Mouse (Mus musculus) lung, postnatal 0 days (tissue): ENCODE measurements around the gene Clns1a. TPM values are rescaled to one million over a fixed set of nuclear protein-coding genes. Genes with fewer than 3 reads are reported as not detected.

Experiments
- ATAC-seq: fragments of 200-750 bp; cut with Nextera tagmentation; 2 replicates; pipeline ENCODE4 v1.8.0; 2017; ENCODE audit warnings: moderate library complexity
- DNase-seq: peaks from one replicate; pipeline ENCODE4 v3.0.0-alpha.2; 2016; ENCODE audit warnings: low spot score
- H3K27ac ChIP-seq: fragments of 300-500 bp; sonication (generic); 2 replicates; pipeline ENCODE4 v1.5.1; 2014; ENCODE audit warnings: antibody characterized with exemption, mild to moderate bottlenecking, low read length, mixed read lengths
- H3K27me3 ChIP-seq: fragments of 300-500 bp; sonication (generic); replicated peaks from 2 replicates; pipeline ENCODE4 v1.6.1; 2014; ENCODE audit warnings: low read length, mixed read lengths; ENCODE audit not compliant: insufficient read depth
- H3K36me3 ChIP-seq: fragments of 300-500 bp; sonication (generic); 2 replicates; pipeline ENCODE4 v1.6.1; 2014; ENCODE audit warnings: low read length, mixed read lengths; ENCODE audit not compliant: insufficient read depth
- H3K4me1 ChIP-seq: fragments of 300-500 bp; sonication (generic); 2 replicates; pipeline ENCODE4 v1.6.1; 2014; ENCODE audit warnings: antibody characterized with exemption, low read depth, low read length, mixed read lengths; ENCODE audit not compliant: insufficient read depth
- H3K4me2 ChIP-seq: fragments of 300-500 bp; sonication (generic); replicated peaks from 2 replicates; pipeline ENCODE4 v1.6.1; 2014; ENCODE audit warnings: low read depth, mild to moderate bottlenecking, low read length, moderate library complexity, mixed read lengths
- H3K4me3 ChIP-seq: fragments of 300-500 bp; sonication (generic); 2 replicates; pipeline ENCODE4 v1.5.1; 2014; ENCODE audit warnings: low read depth, low read length
- H3K9ac ChIP-seq: fragments of 300-500 bp; sonication (generic); replicated peaks from 2 replicates; pipeline ENCODE4 v1.6.1; 2014; ENCODE audit warnings: low read depth, mild to moderate bottlenecking
- H3K9me3 ChIP-seq: fragments of 300-500 bp; sonication (generic); 2 replicates; pipeline ENCODE4 v1.6.1; 2016; ENCODE audit warnings: low read length, mixed read lengths
- CTCF ChIP-seq: IDR thresholded peaks from 2 replicates; pipeline ENCODE4 v1.5.1; 2016; ENCODE audit warnings: antibody characterized with exemption, mild to moderate bottlenecking
- EP300 ChIP-seq: IDR thresholded peaks from 2 replicates; pipeline ENCODE4 v1.6.1; 2016; ENCODE audit warnings: antibody characterized with exemption, mild to moderate bottlenecking, control low read depth
- WGBS: fragments of 180-500 bp; shearing (Covaris S2); extraction: QIAGEN DNeasy Blood & Tissue Kit; methylation state at CpG from one replicate; pipeline ENCODE4 v1.1.7; 2014; 5-methylcytosine and 5-hydroxymethylcytosine counted together
- polyA plus RNA-seq: library from polyadenylated mRNA; unstranded; fragments of >200 nt; fragmentation: Nextera tagmentation; extraction: Ambion mirVana; gene quantifications from 2 replicates; pipeline ENCODE4 v1.2.1, GENCODE M21; 2015

Gene Clns1a
- polyA plus RNA-seq, 1 experiment from 2014 or later: 73.3 TPM

GRCm38 (mm10) chr7:97723646-97724538 lies 27.5 kb downstream of the Clns1a start:
- Histone ChIP-seq H3K4me2 (no peak overlapping the region), H3K4me3 (no peak overlapping the region), H3K36me3 (peaks cover 4% of the 10 kb centered on the region; the same call in 1 of the 2 replicates), H3K4me1 (no peaks in the 10 kb centered on the region), H3K9me3 (no peaks in the 10 kb centered on the region), H3K27me3 (no peaks in the 10 kb centered on the region), H3K9ac (no peak overlapping the region), H3K27ac (no peak overlapping the region)
- ATAC-seq: no peak
- TF ChIP-seq EP300 (no peak), CTCF (no peak)
- DNase-seq: no peak
- WGBS: 82% methylated on average over 11 of the region's 11 CpGs

DNA sequence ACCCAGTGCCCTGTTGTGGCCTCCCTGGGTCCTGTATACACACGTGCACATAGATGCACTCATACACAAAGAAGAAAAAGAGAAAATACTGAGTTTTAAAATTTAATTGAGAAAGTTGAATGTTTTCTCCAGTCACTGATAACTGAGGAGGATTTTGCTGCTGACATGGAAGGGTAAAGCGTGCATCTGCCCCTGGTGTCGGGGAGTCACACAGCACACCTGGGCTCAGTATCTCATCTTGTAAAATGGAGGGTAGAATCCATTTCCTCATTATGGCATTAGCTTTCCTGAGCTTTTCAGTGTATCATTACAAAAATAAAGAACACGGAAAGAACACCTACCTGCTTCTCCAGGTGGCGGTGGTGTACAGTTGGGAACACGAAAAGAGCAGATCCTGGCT lies 29.0 kb downstream of the Clns1a start:
- Histone ChIP-seq H3K4me2 (no peak overlapping the region), H3K4me3 (no peak overlapping the region), H3K9ac (no peak overlapping the region), H3K27me3 (no peaks in the 10 kb centered on the region), H3K9me3 (no peaks in the 10 kb centered on the region), H3K27ac (no peak overlapping the region), H3K36me3 (no peaks in the 10 kb centered on the region), H3K4me1 (no peaks in the 10 kb centered on the region)
- 97% methylated on average over 6 of the region's 6 CpGs for WGBS
- DNase-seq (no peak), ATAC-seq (no peak)
- TF ChIP-seq EP300: no peak
- TF ChIP-seq CTCF: no peak

DNA sequence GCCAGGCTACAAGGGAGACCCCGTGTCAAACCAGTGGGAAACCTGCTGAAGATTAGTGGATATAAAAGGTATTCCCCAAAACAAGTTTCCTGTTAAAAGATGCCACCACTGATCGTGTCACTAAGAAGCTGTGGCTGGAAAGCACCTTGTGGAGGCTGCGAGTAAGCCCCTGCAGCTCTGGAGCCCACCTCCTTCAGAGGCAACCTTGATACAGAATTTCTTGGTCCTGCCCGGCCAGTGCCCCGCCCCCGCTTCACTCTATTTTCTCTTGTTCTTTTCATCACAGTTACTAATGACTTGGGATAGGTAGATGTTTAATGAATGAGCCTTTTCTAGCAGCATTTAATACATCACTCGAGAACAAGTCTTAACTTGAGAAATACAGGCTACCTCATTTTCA lies 29.6 kb downstream of the Clns1a start:
- H3K4me3 ChIP-seq: no peak overlapping the region
- no peaks in the 10 kb centered on the region for H3K9me3 ChIP-seq
- no peak overlapping the region for H3K9ac ChIP-seq
- 88% methylated on average over 7 of the region's 7 CpGs for WGBS
- DNase-seq (no peak), ATAC-seq (no peak)
- no peaks in the 10 kb centered on the region for H3K36me3 ChIP-seq
- no peaks in the 10 kb centered on the region for H3K27me3 ChIP-seq
- no peak overlapping the region for H3K4me2 ChIP-seq
- H3K4me1 ChIP-seq: no peaks in the 10 kb centered on the region
- H3K27ac ChIP-seq: no peak overlapping the region
- no peak for TF ChIP-seq CTCF
- no peak for TF ChIP-seq EP300

GRCm38 (mm10) chr7:97726778-97727177 lies 30.3 kb downstream of the Clns1a start:
- DNase-seq: no peak
- whole genome bisulfite sequencing: 79% methylated on average over 7 of the region's 7 CpGs
- no peaks in the 10 kb centered on the region for H3K36me3 ChIP-seq

GRCm38 (mm10) chr7:97728666-97729614 lies 32.5 kb downstream of the Clns1a start:
- 74% methylated on average over 14 of the region's 14 CpGs for WGBS
- no peak for ATAC-seq
- H3K4me2 ChIP-seq: no peak overlapping the region

More at GRCm38 (mm10) chr7:97726778-97727177, 30.3 kb downstream of the Clns1a start:
- Histone ChIP-seq H3K9me3 (no peaks in the 10 kb centered on the region), H3K4me2 (no peak overlapping the region), H3K27me3 (no peaks in the 10 kb centered on the region), H3K27ac (no peak overlapping the region), H3K9ac (no peak overlapping the region), H3K4me3 (no peak overlapping the region), H3K4me1 (no peaks in the 10 kb centered on the region)
- no peak for TF ChIP-seq EP300
- TF ChIP-seq CTCF: no peak
- ATAC-seq: no peak

GRCm38 (mm10) chr7:97730427-97730826 lies 34.0 kb downstream of the Clns1a start:
- H3K36me3 ChIP-seq: no peaks in the 10 kb centered on the region
- H3K4me3 ChIP-seq: no peak overlapping the region
- no peak overlapping the region for H3K9ac ChIP-seq
- no peak overlapping the region for H3K27ac ChIP-seq
- no peaks in the 10 kb centered on the region for H3K27me3 ChIP-seq
- H3K4me1 ChIP-seq: no peaks in the 10 kb centered on the region
- WGBS: 74% methylated on average over 3 of the region's 3 CpGs
- no peak for TF ChIP-seq EP300
- no peak for TF ChIP-seq CTCF
- no peak for DNase-seq
- H3K4me2 ChIP-seq: no peak overlapping the region
- H3K9me3 ChIP-seq: no peaks in the 10 kb centered on the region
- ATAC-seq: no peak

More at GRCm38 (mm10) chr7:97728666-97729614, 32.5 kb downstream of the Clns1a start:
- no peaks in the 10 kb centered on the region for H3K4me1 ChIP-seq
- H3K36me3 ChIP-seq: no peaks in the 10 kb centered on the region
- H3K27ac ChIP-seq: no peak overlapping the region
- DNase-seq: no peak
- H3K9me3 ChIP-seq: no peaks in the 10 kb centered on the region
- no peaks in the 10 kb centered on the region for H3K27me3 ChIP-seq
- TF ChIP-seq CTCF: no peak
- TF ChIP-seq EP300: no peak
- H3K9ac ChIP-seq: no peak overlapping the region
- H3K4me3 ChIP-seq: no peak overlapping the region
